Mouse (Mus musculus): ENCODE results near the gene Krt34. TPM values are rescaled to one million over a fixed set of nuclear protein-coding genes. Genes with fewer than 3 reads are reported as not detected.

Gene Krt34
- polyA plus RNA-seq, 1 experiment from 2014 or later = not detected

DNA sequence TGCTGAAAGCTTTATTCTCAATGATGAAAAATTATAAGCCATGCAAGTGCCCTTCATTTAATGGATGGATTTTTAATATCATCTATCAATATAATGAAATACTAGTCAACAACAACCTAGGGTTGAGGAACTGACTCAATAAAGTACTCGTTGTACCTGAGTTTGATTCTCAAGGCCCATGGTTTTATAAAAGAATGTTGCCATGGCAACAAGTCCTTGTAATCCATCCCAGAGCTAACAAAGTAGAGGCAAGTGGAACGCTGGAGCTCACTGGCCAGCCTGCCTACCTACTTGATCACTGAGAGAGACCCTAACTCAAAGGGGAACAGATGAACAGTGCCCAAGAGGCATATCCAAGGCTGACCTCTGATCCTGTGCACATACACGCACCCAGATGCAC, 50.8 kb downstream of the Krt34 start:
- H3K36me3 ChIP-seq = no peaks in the 10 kb centered on the region
- no peak for ATAC-seq (ENCODE audit: low read depth)
- H3K27me3 ChIP-seq = peaks cover 25% of the 10 kb centered on the region
- H3K4me2 ChIP-seq = no peak overlapping the region
- no peak overlapping the region for H3K9ac ChIP-seq
- H3K9me3 ChIP-seq = no peaks in the 10 kb centered on the region
- no peak overlapping the region for H3K4me3 ChIP-seq
- WGBS = 69% methylated on average over 3 of the region's 3 CpGs
- peaks cover 13% of the 10 kb centered on the region; the same call in 1 of the 2 replicates for H3K4me1 ChIP-seq (replicated peaks)
- no peak overlapping the region for H3K27ac ChIP-seq (replicated peaks)

DNA sequence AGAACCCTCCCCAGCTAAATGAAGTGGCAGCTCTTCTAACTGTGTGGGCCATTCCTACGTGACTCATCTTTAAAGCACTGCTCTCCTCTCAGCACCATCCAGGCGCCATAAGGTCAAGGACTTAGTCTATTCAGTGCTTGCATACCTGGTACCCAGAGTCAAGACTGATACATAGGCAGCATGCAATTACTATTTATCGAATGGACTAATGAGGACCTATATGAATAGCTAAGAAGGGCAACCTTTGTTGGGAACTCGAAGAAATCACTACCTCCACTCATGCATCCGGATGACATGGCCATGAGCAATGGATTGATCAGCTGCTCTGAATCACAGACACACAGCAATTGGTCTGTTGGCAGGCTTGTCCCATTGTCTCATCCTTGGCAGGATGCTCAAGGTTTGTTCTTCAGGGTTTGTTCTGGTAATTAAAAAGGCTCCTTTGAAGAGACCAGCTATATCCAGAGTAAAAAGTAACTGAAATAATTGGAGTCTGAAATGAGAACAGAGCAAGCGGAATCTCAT, 51.4 kb downstream of the Krt34 start:
- no peak overlapping the region for H3K27ac ChIP-seq (replicated peaks)
- H3K4me2 ChIP-seq = no peak overlapping the region
- ATAC-seq (ENCODE audit: low read depth) = no peak
- H3K9ac ChIP-seq = no peak overlapping the region
- no peak overlapping the region for H3K4me3 ChIP-seq
- WGBS = 87% methylated on average over 6 of the region's 6 CpGs
- H3K4me1 ChIP-seq (replicated peaks) = peaks cover 13% of the 10 kb centered on the region; the same call in 1 of the 2 replicates
- H3K9me3 ChIP-seq = no peaks in the 10 kb centered on the region
- peaks cover 20% of the 10 kb centered on the region for H3K27me3 ChIP-seq
- H3K36me3 ChIP-seq = no peaks in the 10 kb centered on the region

- Histone ChIP-seq H3K36me3 (no peaks in the 10 kb centered on the region), H3K27me3 (peaks cover 11% of the 10 kb centered on the region), H3K27ac (replicated peaks) (no peak overlapping the region), H3K9me3 (no peaks in the 10 kb centered on the region), H3K4me2 (no peak overlapping the region), H3K4me1 (replicated peaks) (peaks cover 9% of the 10 kb centered on the region; the same call in 1 of the 2 replicates), H3K9ac (no peak overlapping the region), H3K4me3 (no peak overlapping the region)
- 96% methylated on average over 3 of the region's 3 CpGs for WGBS
- ATAC-seq (ENCODE audit: low read depth) = no peak
Observed at GRCm38 (mm10) chr11:99988530-99988929, 52.8 kb downstream of the Krt34 start.

Other genes starting within 250 kb of the Krt34 start
- gene Gm11596, start 248.1 kb downstream of the Krt34 start, polyA plus RNA-seq (2015; fragmentation: Nextera tagmentation; extraction: Ambion mirVana) = not detected in 2 replicates
- gene Gm11569, start 242.6 kb downstream of the Krt34 start, polyA plus RNA-seq (2015; fragmentation: Nextera tagmentation; extraction: Ambion mirVana) = not detected in 2 replicates
- not detected in 2 replicates for gene Gm11554, start 237.1 kb downstream of the Krt34 start, polyA plus RNA-seq (2015; fragmentation: Nextera tagmentation; extraction: Ambion mirVana)
- gene Krtap4-13, start 231.7 kb downstream of the Krt34 start, polyA plus RNA-seq (2015; fragmentation: Nextera tagmentation; extraction: Ambion mirVana) = not detected in 2 replicates
- not detected in 2 replicates for gene Gm11564, start 225.9 kb downstream of the Krt34 start, polyA plus RNA-seq (2015; fragmentation: Nextera tagmentation; extraction: Ambion mirVana)
- not detected in 2 replicates for gene 2300003K06Rik, start 203.5 kb downstream of the Krt34 start, polyA plus RNA-seq (2015; fragmentation: Nextera tagmentation; extraction: Ambion mirVana)
- not detected in 2 replicates for gene Krtap4-16, start 189.9 kb downstream of the Krt34 start, polyA plus RNA-seq (2015; fragmentation: Nextera tagmentation; extraction: Ambion mirVana)
- gene Gm11568, start 183.6 kb downstream of the Krt34 start, polyA plus RNA-seq (2015; fragmentation: Nextera tagmentation; extraction: Ambion mirVana) = not detected in 2 replicates
- not detected in 2 replicates for gene Gm11559, start 177.1 kb downstream of the Krt34 start, polyA plus RNA-seq (2015; fragmentation: Nextera tagmentation; extraction: Ambion mirVana)
- not detected in 2 replicates for gene Krtap9-1, start 168.2 kb downstream of the Krt34 start, polyA plus RNA-seq (2015; fragmentation: Nextera tagmentation; extraction: Ambion mirVana)
- gene Gm11567, start 162.4 kb downstream of the Krt34 start, polyA plus RNA-seq (2015; fragmentation: Nextera tagmentation; extraction: Ambion mirVana) = not detected in 2 replicates
- gene Krtap31-1, start 133.6 kb downstream of the Krt34 start, polyA plus RNA-seq (2015; fragmentation: Nextera tagmentation; extraction: Ambion mirVana) = not detected in 2 replicates
- not detected in 2 replicates for gene Gm11565, start 126.8 kb downstream of the Krt34 start, polyA plus RNA-seq (2015; fragmentation: Nextera tagmentation; extraction: Ambion mirVana)
- gene Krtap31-2, start 105.3 kb downstream of the Krt34 start, polyA plus RNA-seq (2015; fragmentation: Nextera tagmentation; extraction: Ambion mirVana) = not detected in 2 replicates
- not detected in 2 replicates for gene Krtap9-5, start 93.1 kb downstream of the Krt34 start, polyA plus RNA-seq (2015; fragmentation: Nextera tagmentation; extraction: Ambion mirVana)
- gene Krtap29-1, start 62.5 kb downstream of the Krt34 start, polyA plus RNA-seq (2015; fragmentation: Nextera tagmentation; extraction: Ambion mirVana) = not detected in 2 replicates
- gene Krtap16-1, start 55.0 kb downstream of the Krt34 start, polyA plus RNA-seq (2015; fragmentation: Nextera tagmentation; extraction: Ambion mirVana) = not detected in 2 replicates
- 0.55 TPM in 1 of 2 replicates, not detected in the other for gene Krtap17-1, start 47.6 kb downstream of the Krt34 start, polyA plus RNA-seq (2015; fragmentation: Nextera tagmentation; extraction: Ambion mirVana)
- gene Krt33a, start 25.3 kb downstream of the Krt34 start, polyA plus RNA-seq (2015; fragmentation: Nextera tagmentation; extraction: Ambion mirVana) = not detected in 2 replicates
- gene Krt33b, start 11.7 kb downstream of the Krt34 start, polyA plus RNA-seq (2015; fragmentation: Nextera tagmentation; extraction: Ambion mirVana) = not detected in 2 replicates
- not detected in 2 replicates for gene Krt31, start 9.0 kb upstream of the Krt34 start, polyA plus RNA-seq (2015; fragmentation: Nextera tagmentation; extraction: Ambion mirVana)
- gene Krt32, start 46.7 kb upstream of the Krt34 start, polyA plus RNA-seq (2015; fragmentation: Nextera tagmentation; extraction: Ambion mirVana) = not detected in 2 replicates
- not detected in 2 replicates for gene Krt35, start 54.7 kb upstream of the Krt34 start, polyA plus RNA-seq (2015; fragmentation: Nextera tagmentation; extraction: Ambion mirVana)
- not detected in 2 replicates for gene Krt36, start 64.1 kb upstream of the Krt34 start, polyA plus RNA-seq (2015; fragmentation: Nextera tagmentation; extraction: Ambion mirVana)
- gene Krt13, start 80.0 kb upstream of the Krt34 start, polyA plus RNA-seq (2015; fragmentation: Nextera tagmentation; extraction: Ambion mirVana) = not detected in 2 replicates
- gene Krt15, start 94.4 kb upstream of the Krt34 start, polyA plus RNA-seq (2015; fragmentation: Nextera tagmentation; extraction: Ambion mirVana) = 1.0 and 4.3 TPM in 2 replicates
- gene Krt19, start 107.1 kb upstream of the Krt34 start, polyA plus RNA-seq (2015; fragmentation: Nextera tagmentation; extraction: Ambion mirVana) = 1.1 and 2.2 TPM in 2 replicates
- not detected in 2 replicates for gene Krt9, start 151.7 kb upstream of the Krt34 start, polyA plus RNA-seq (2015; fragmentation: Nextera tagmentation; extraction: Ambion mirVana)
- 1.6 and 7.2 TPM in 2 replicates for gene Krt14, start 166.0 kb upstream of the Krt34 start, polyA plus RNA-seq (2015; fragmentation: Nextera tagmentation; extraction: Ambion mirVana)
- gene Krt16, start 207.3 kb upstream of the Krt34 start, polyA plus RNA-seq (2015; fragmentation: Nextera tagmentation; extraction: Ambion mirVana) = not detected in 2 replicates
- 0.73 and 1.4 TPM in 2 replicates for gene Krt17, start 219.5 kb upstream of the Krt34 start, polyA plus RNA-seq (2015; fragmentation: Nextera tagmentation; extraction: Ambion mirVana)
- gene Krt42, start 228.3 kb upstream of the Krt34 start, polyA plus RNA-seq (2015; fragmentation: Nextera tagmentation; extraction: Ambion mirVana) = not detected in 2 replicates

All from neural tube, embryonic 13.5 days (tissue).